Mouse (Mus musculus) MEL (cell line): ENCODE measurements around the gene Ccdc33. TPM values are rescaled to one million over a fixed set of nuclear protein-coding genes. Genes with fewer than 3 reads are reported as not detected.

Experiments
- DNase-seq: peaks from one replicate; pipeline ENCODE4 v3.0.0; 2011; ENCODE audit warnings: low read depth, low spot score
- H3K27ac ChIP-seq: 2 replicates; pipeline ENCODE4 v1.5.1; 2012; ENCODE audit warnings: low read depth, mild to moderate bottlenecking, control low read depth, low read length, moderate library complexity; ENCODE audit not compliant: control insufficient read depth
- H3K27me3 ChIP-seq, 2 experiments: fragments of 150-350 bp in 1 of 2; sonication (generic) in 1 of 2; 2 replicates each; pipeline ENCODE4 v1.6.1; 2012; ENCODE audit warnings: low read length in 2 of 2, mild to moderate bottlenecking in 2 of 2, improper control_type of control experiment in 1 of 2, moderate library complexity in 1 of 2; ENCODE audit not compliant: insufficient read depth in 2 of 2, control insufficient read depth in 1 of 2
- H3K36me3 ChIP-seq, 2 experiments: 2 replicates each; pipeline ENCODE4 v1.6.1; 2012 to 2014; ENCODE audit warnings: low read length in 2 of 2, improper control_type of control experiment in 1 of 2, inconsistent platforms in 1 of 2, mild to moderate bottlenecking in 1 of 2; ENCODE audit not compliant: insufficient read depth in 2 of 2, control insufficient read depth in 1 of 2
- H3K4me1 ChIP-seq, 2 experiments: fragments of 150-350 bp in 1 of 2; sonication (generic) in 1 of 2; 2 replicates each; pipeline ENCODE4 v1.6.1; 2012; ENCODE audit warnings: low read length in 2 of 2, improper control_type of control experiment in 1 of 2, mild to moderate bottlenecking in 1 of 2; ENCODE audit not compliant: insufficient read depth in 2 of 2, control insufficient read depth in 1 of 2
- H3K4me3 ChIP-seq, 2 experiments: fragments of 150-350 bp in 1 of 2; sonication (generic) in 1 of 2; 2 replicates each; pipeline ENCODE4 v1.5.1; 2012; ENCODE audit warnings: low read depth in 2 of 2, low read length in 2 of 2, mild to moderate bottlenecking in 2 of 2, moderate library complexity in 2 of 2, control low read depth in 1 of 2, improper control_type of control experiment in 1 of 2; ENCODE audit not compliant: control insufficient read depth in 1 of 2, insufficient read depth in 1 of 2
- H3K79me2 ChIP-seq: 2 replicates; pipeline ENCODE4 v1.6.1; 2012; ENCODE audit warnings: mild to moderate bottlenecking, low read length, moderate library complexity; ENCODE audit not compliant: control insufficient read depth, poor library complexity, insufficient read depth
- H3K9ac ChIP-seq: 2 replicates; pipeline ENCODE4 v1.6.1; 2012; ENCODE audit warnings: low read depth, mild to moderate bottlenecking, control low read depth, low read length, moderate library complexity; ENCODE audit not compliant: control insufficient read depth, poor library complexity, severe bottlenecking
- H3K9me3 ChIP-seq: fragments of 150-350 bp; sonication (generic); replicated peaks from 2 replicates; pipeline ENCODE4 v1.6.1; 2012; ENCODE audit warnings: mild to moderate bottlenecking, low read length, improper control_type of control experiment, moderate library complexity; ENCODE audit not compliant: insufficient read depth
- CHD1 ChIP-seq: IDR thresholded peaks from 2 replicates; pipeline ENCODE4 v1.6.1; 2012; ENCODE audit warnings: low read depth, mild to moderate bottlenecking, inconsistent platforms, low read length, improper control_type of control experiment
- CHD2 ChIP-seq: IDR thresholded peaks from 2 replicates; pipeline ENCODE4 v1.6.1; 2011; ENCODE audit warnings: low read length, improper control_type of control experiment
- E2F4 ChIP-seq: IDR thresholded peaks from 2 replicates; pipeline ENCODE4 v1.6.1; 2011; ENCODE audit warnings: low read depth, low read length, improper control_type of control experiment, borderline replicate concordance
- ELF1 ChIP-seq: IDR thresholded peaks from 2 replicates; pipeline ENCODE4 v1.6.1; 2014; ENCODE audit warnings: low read depth, mild to moderate bottlenecking, inconsistent platforms, low read length, improper control_type of control experiment, moderate library complexity
- EP300 ChIP-seq, 2 experiments: IDR thresholded peaks; 2 replicates each; pipeline ENCODE4 v1.6.1; 2011; ENCODE audit warnings: improper control_type of control experiment in 2 of 2, low read length in 2 of 2, low read depth in 1 of 2, mild to moderate bottlenecking in 1 of 2
- GATA1 ChIP-seq: IDR thresholded peaks from 2 replicates; pipeline ENCODE4 v1.6.1; 2011; ENCODE audit warnings: low read depth, low read length, improper control_type of control experiment
- HCFC1 ChIP-seq: IDR thresholded peaks from 2 replicates; pipeline ENCODE4 v1.6.1; 2012; ENCODE audit warnings: low read depth, mild to moderate bottlenecking, inconsistent platforms, low read length, improper control_type of control experiment, moderate library complexity
- JUND ChIP-seq: IDR thresholded peaks from 2 replicates; pipeline ENCODE4 v1.6.1; 2011; ENCODE audit warnings: low read depth, mild to moderate bottlenecking, improper control_type of control experiment, low read length
- KAT2A ChIP-seq: conservative IDR thresholded peaks from 2 replicates; pipeline ENCODE4 v1.6.1; 2012; ENCODE audit warnings: low read depth, low read length, improper control_type of control experiment, inconsistent platforms
- MAFK ChIP-seq: IDR thresholded peaks from 2 replicates; pipeline ENCODE4 v1.6.1; 2011; ENCODE audit warnings: low read depth, mild to moderate bottlenecking, low read length, improper control_type of control experiment, borderline replicate concordance
- MEF2A ChIP-seq: IDR thresholded peaks from 2 replicates; pipeline ENCODE4 v1.6.1; 2014; ENCODE audit warnings: low read depth, mild to moderate bottlenecking, inconsistent platforms, low read length, improper control_type of control experiment; ENCODE audit not compliant: poor library complexity, insufficient replicate concordance, severe bottlenecking; ENCODE audit errors: extremely low read depth
- MXI1 ChIP-seq: IDR thresholded peaks from 2 replicates; pipeline ENCODE4 v1.6.1; 2011; ENCODE audit warnings: mild to moderate bottlenecking, low read depth, low read length, improper control_type of control experiment
- MYB ChIP-seq: IDR thresholded peaks from 2 replicates; pipeline ENCODE4 v1.6.1; 2011; ENCODE audit warnings: mild to moderate bottlenecking, low read depth, low read length, improper control_type of control experiment
- NELFE ChIP-seq: IDR thresholded peaks from 2 replicates; pipeline ENCODE4 v1.6.1; 2011; ENCODE audit warnings: low read depth, low read length, improper control_type of control experiment
- NRF1 ChIP-seq: IDR thresholded peaks from 2 replicates; pipeline ENCODE4 v1.6.1; 2014; ENCODE audit warnings: low read depth, mild to moderate bottlenecking, inconsistent platforms, low read length, improper control_type of control experiment, moderate library complexity; ENCODE audit not compliant: poor library complexity, insufficient read depth, severe bottlenecking
- POLR2A ChIP-seq, 2 experiments: IDR thresholded peaks; 2 replicates each; pipeline ENCODE4 v1.6.1; 2011 to 2012; ENCODE audit warnings: low read length in 2 of 2, mild to moderate bottlenecking in 2 of 2, control low read depth in 1 of 2, improper control_type of control experiment in 1 of 2, low read depth in 1 of 2, moderate library complexity in 1 of 2; ENCODE audit not compliant: control insufficient read depth in 1 of 2, insufficient read depth in 1 of 2, poor library complexity in 1 of 2
- POLR2AphosphoS2 ChIP-seq: IDR thresholded peaks from 2 replicates; pipeline ENCODE4 v1.6.1; 2011; ENCODE audit warnings: low read length, improper control_type of control experiment
- RAD21 ChIP-seq: IDR thresholded peaks from 2 replicates; pipeline ENCODE4 v1.6.1; 2011; ENCODE audit warnings: mild to moderate bottlenecking, low read depth, low read length, improper control_type of control experiment
- RCOR1 ChIP-seq: IDR thresholded peaks from 2 replicates; pipeline ENCODE4 v1.6.1; 2012; ENCODE audit warnings: low read depth, mild to moderate bottlenecking, inconsistent platforms, low read length, improper control_type of control experiment
- SIN3A ChIP-seq: IDR thresholded peaks from 2 replicates; pipeline ENCODE4 v1.6.1; 2012; ENCODE audit warnings: low read length, improper control_type of control experiment, inconsistent platforms
- TAL1 ChIP-seq: IDR thresholded peaks from 2 replicates; pipeline ENCODE4 v1.6.1; 2012; ENCODE audit warnings: mild to moderate bottlenecking, inconsistent platforms, low read length, moderate library complexity, mixed read lengths
- TBP ChIP-seq: IDR thresholded peaks from 2 replicates; pipeline ENCODE4 v1.8.0; 2011; ENCODE audit warnings: low read depth, low read length, improper control_type of control experiment
- TCF12 ChIP-seq: IDR thresholded peaks from 2 replicates; pipeline ENCODE4 v1.6.1; 2014; ENCODE audit warnings: low read depth, mild to moderate bottlenecking, inconsistent platforms, low read length, improper control_type of control experiment, moderate library complexity
- UBTF ChIP-seq: IDR thresholded peaks from 2 replicates; pipeline ENCODE4 v1.6.1; 2012; ENCODE audit warnings: low read depth, mild to moderate bottlenecking, inconsistent platforms, low read length, improper control_type of control experiment, moderate library complexity, borderline replicate concordance; ENCODE audit not compliant: insufficient read depth
- USF2 ChIP-seq, 2 experiments: IDR thresholded peaks; 2 replicates each; pipeline ENCODE4 v1.6.1; 2011 to 2012; ENCODE audit warnings: improper control_type of control experiment in 2 of 2, low read length in 2 of 2, borderline replicate concordance in 1 of 2, inconsistent platforms in 1 of 2, low read depth in 1 of 2, mild to moderate bottlenecking in 1 of 2; ENCODE audit not compliant: insufficient read depth in 1 of 2
- ZC3H11A ChIP-seq: IDR thresholded peaks from 2 replicates; pipeline ENCODE4 v1.6.1; 2012; ENCODE audit warnings: low read depth, mild to moderate bottlenecking, inconsistent platforms, low read length, improper control_type of control experiment
- ZKSCAN1 ChIP-seq: IDR thresholded peaks from 2 replicates; pipeline ENCODE4 v1.6.1; 2012; ENCODE audit warnings: low read depth, mild to moderate bottlenecking, inconsistent platforms, low read length, improper control_type of control experiment, moderate library complexity
- ZMIZ1 ChIP-seq: IDR thresholded peaks from 2 replicates; pipeline ENCODE4 v1.6.1; 2012; ENCODE audit warnings: low read depth, mild to moderate bottlenecking, inconsistent platforms, low read length, improper control_type of control experiment, moderate library complexity
- polyA plus RNA-seq, 2 experiments: library from polyadenylated mRNA; stranded (reverse) in 1 of 2; unstranded in 1 of 2; fragments of >175 nt in 1 of 2; fragments of >200 nt in 1 of 2; gene quantifications; 2 replicates each; pipeline versions ENCODE4 v1.2.1 to v1.2.4; 2012; ENCODE audit warnings: low replicate concordance in 2 of 2, low read depth in 1 of 2; ENCODE audit not compliant: insufficient read length in 2 of 2, insufficient read depth in 1 of 2, missing spikeins in 1 of 2
- total RNA-seq: library from RNA; depleted of rRNA; stranded (reverse); fragments of 300-350 nt; gene quantifications from 2 replicates; pipeline ENCODE4 v1.2.3, GENCODE M21; 2012

Gene Ccdc33
- total and polyA plus RNA-seq, 3 experiments: not detected

- no peaks in the 10 kb centered on the region for H3K4me1 ChIP-seq
- H3K27me3 ChIP-seq: peaks cover 2 to 37% of the 10 kb centered on the region in 2 experiments
- no peaks in the 10 kb centered on the region for H3K79me2 ChIP-seq
- no peak for TF ChIP-seq USF2 (IDR thresholded peaks at IDR 0.05; ENCODE audit: borderline replicate concordance in 1 of 2, insufficient read depth in 1 of 2, low read depth in 1 of 2, low read length in 2 of 2)
- TF ChIP-seq RCOR1: no peak
- TF ChIP-seq NELFE: no peak
- no peak for TF ChIP-seq TAL1
- TF ChIP-seq MAFK: no peak
- no peak for TF ChIP-seq ZC3H11A
- TF ChIP-seq ZKSCAN1: no peak
- no peak for TF ChIP-seq JUND
- no peak for TF ChIP-seq TBP
- no peak for TF ChIP-seq HCFC1
- TF ChIP-seq GATA1: no peak
- no peak for TF ChIP-seq POLR2A (IDR thresholded peaks at IDR 0.05; ENCODE audit: control insufficient read depth in 1 of 2, insufficient read depth in 1 of 2, low read depth in 1 of 2, low read length in 2 of 2, poor library complexity in 1 of 2)
- no peak for TF ChIP-seq MYB
- TF ChIP-seq ELF1: no peak
- TF ChIP-seq POLR2AphosphoS2: no peak
- TF ChIP-seq SIN3A: no peak
- no peak for TF ChIP-seq CHD2
- no peak for TF ChIP-seq EP300 (IDR thresholded peaks at IDR 0.05; ENCODE audit: low read depth in 1 of 2, low read length in 2 of 2)
- TF ChIP-seq E2F4: no peak
- TF ChIP-seq, all 39 proteins: peak for 0
- Histone ChIP-seq H3K36me3 (no peaks in the 10 kb centered on the region), H3K9me3 (no peaks in the 10 kb centered on the region), H3K4me3 (no peak overlapping the region), H3K9ac (no peak overlapping the region), H3K27ac (no peak overlapping the region)
- DNase-seq: no peak
Observed at GRCm38 (mm10) chr9:58153095-58153494, 34.5 kb upstream of the Ccdc33 start.

- Histone ChIP-seq H3K4me1 (no peaks in the 10 kb centered on the region), H3K9me3 (no peaks in the 10 kb centered on the region), H3K27ac (no peak overlapping the region), H3K9ac (no peak overlapping the region), H3K36me3 (no peaks in the 10 kb centered on the region), H3K27me3 (peaks cover 4 to 41% of the 10 kb centered on the region in 2 experiments), H3K4me3 (no peak overlapping the region), H3K79me2 (no peaks in the 10 kb centered on the region)
- DNase-seq: no peak
- no peak for TF ChIP-seq MEF2A
- TF ChIP-seq POLR2A (IDR thresholded peaks at IDR 0.05; ENCODE audit: control insufficient read depth in 1 of 2, insufficient read depth in 1 of 2, low read depth in 1 of 2, low read length in 2 of 2, poor library complexity in 1 of 2): no peak
- no peak for TF ChIP-seq NELFE
- TF ChIP-seq CHD1: no peak
- TF ChIP-seq ZMIZ1: no peak
- TF ChIP-seq KAT2A: no peak
- no peak for TF ChIP-seq RCOR1
- no peak for TF ChIP-seq JUND
- no peak for TF ChIP-seq UBTF
- TF ChIP-seq ZKSCAN1: no peak
- TF ChIP-seq MXI1: no peak
- TF ChIP-seq USF2 (IDR thresholded peaks at IDR 0.05; ENCODE audit: borderline replicate concordance in 1 of 2, insufficient read depth in 1 of 2, low read depth in 1 of 2, low read length in 2 of 2): no peak
- no peak for TF ChIP-seq NRF1
- no peak for TF ChIP-seq POLR2AphosphoS2
- TF ChIP-seq RAD21: no peak
- no peak for TF ChIP-seq TCF12
- TF ChIP-seq MAFK: no peak
Observed at GRCm38 (mm10) chr9:58150733-58151361, 32.2 kb upstream of the Ccdc33 start.
